Mouse (Mus musculus) lung, adult 2 months (tissue): ENCODE measurements around the gene Scg5.

Experiments used
- CTCF ChIP-seq: fragments of 200-500 bp; IDR thresholded peaks from 2 replicates; pipeline ENCODE4 v1.5.1; 2011; ENCODE audit warnings: mild to moderate bottlenecking, low read length, control low read depth; ENCODE audit not compliant: insufficient read depth
- POLR2A ChIP-seq: fragments of 200-500 bp; IDR thresholded peaks from 2 replicates; pipeline ENCODE4 v1.6.1; 2011; ENCODE audit warnings: low read depth, mild to moderate bottlenecking, control low read depth, low read length, borderline replicate concordance; ENCODE audit errors: extremely low read depth

DNA sequence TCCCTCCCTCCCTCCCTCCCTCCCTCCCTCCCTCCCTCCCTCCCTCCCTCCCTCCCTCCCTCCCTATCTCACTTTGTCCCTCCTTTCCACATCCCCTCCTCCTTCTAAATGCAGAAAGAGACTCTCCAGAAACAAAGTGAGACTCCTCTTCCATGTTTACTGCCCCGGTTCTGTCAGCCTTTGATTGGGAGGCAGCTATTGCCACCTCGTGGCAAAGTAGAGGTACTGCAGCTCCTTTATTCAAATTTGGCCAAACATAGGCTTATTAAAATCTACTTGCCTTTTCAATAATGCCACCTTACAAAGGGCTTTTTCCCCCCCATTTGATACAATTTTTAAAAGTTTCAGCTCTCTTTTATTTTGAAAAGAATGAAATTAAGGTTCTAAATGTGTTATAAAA, 5.0 kb downstream of the Scg5 start:
- TF ChIP-seq POLR2A (no peak), CTCF (peak; percentile 76)
